Mouse (Mus musculus): ENCODE measurements at regions not wholly inside any gene's neighbourhood (a gene's known extent, or its start where the extent isn't known, plus 50 kb on each side); places are given as distances from the start of the nearest gene placed in this dataset.

GRCm38 (mm10) chr2:137329995-137330394 lies 213.6 kb upstream of the Jag1 start:
- Histone ChIP-seq H3K4me3 (ENCODE audit: insufficient read depth in 1 of 2, low read depth in 1 of 2, low read length in 2 of 2, poor library complexity in 1 of 2, severe bottlenecking in 1 of 2) (no peak overlapping the region), H3K4me1 (ENCODE audit: control insufficient read depth in 2 of 2, insufficient read depth in 2 of 2, low read length in 2 of 2, poor library complexity in 1 of 2) (no peaks in the 10 kb centered on the region), H3K36me3 (ENCODE audit: control insufficient read depth, insufficient read depth, low read length, poor library complexity, severe bottlenecking) (no peaks in the 10 kb centered on the region), H3K9ac (ENCODE audit: insufficient read depth, low read depth, low read length, poor library complexity, severe bottlenecking) (no peak overlapping the region), H3K27ac (ENCODE audit: insufficient read depth, low read depth, low read length, poor library complexity, severe bottlenecking) (no peak overlapping the region), H3K9me3 (ENCODE audit: control insufficient read depth, insufficient read depth, low read depth, low read length) (no peaks in the 10 kb centered on the region)
- no peak for DNase-seq (ENCODE audit: low read depth, low spot score)
- TF ChIP-seq MAFK (IDR thresholded peaks at IDR 0.05; ENCODE audit: insufficient read depth, low read depth, low read length): no peak
- TF ChIP-seq HCFC1 (IDR thresholded peaks at IDR 0.05; ENCODE audit: borderline replicate concordance, insufficient read depth, low read length): no peak
- TF ChIP-seq CHD2 (IDR thresholded peaks at IDR 0.05; ENCODE audit: low read depth, low read length): no peak
- no peak for TF ChIP-seq ZNF384 (IDR thresholded peaks at IDR 0.05; ENCODE audit: low read depth, low read length)
- TF ChIP-seq ZC3H11A (IDR thresholded peaks at IDR 0.05; ENCODE audit: borderline replicate concordance, low read depth, low read length): no peak
- in situ Hi-C loops (cut with MboI; ENCODE audit: low sequenced_read_pairs in 2 of 2, unreplicated experiment in 2 of 2): no loop called here

- Histone ChIP-seq H3K9me3 (ENCODE audit: control insufficient read depth, insufficient read depth, low read depth, low read length) (no peaks in the 10 kb centered on the region), H3K9ac (ENCODE audit: insufficient read depth, low read depth, low read length, poor library complexity, severe bottlenecking) (no peak overlapping the region), H3K27ac (ENCODE audit: insufficient read depth, low read depth, low read length, poor library complexity, severe bottlenecking) (no peak overlapping the region), H3K4me3 (ENCODE audit: insufficient read depth in 1 of 2, low read depth in 1 of 2, low read length in 2 of 2, poor library complexity in 1 of 2, severe bottlenecking in 1 of 2) (no peak overlapping the region), H3K36me3 (ENCODE audit: control insufficient read depth, insufficient read depth, low read length, poor library complexity, severe bottlenecking) (no peaks in the 10 kb centered on the region), H3K4me1 (ENCODE audit: control insufficient read depth in 2 of 2, insufficient read depth in 2 of 2, low read length in 2 of 2, poor library complexity in 1 of 2) (no peaks in the 10 kb centered on the region)
- DNase-seq (ENCODE audit: low read depth, low spot score): no peak
- TF ChIP-seq MAFK (IDR thresholded peaks at IDR 0.05; ENCODE audit: insufficient read depth, low read depth, low read length): no peak
- no peak for TF ChIP-seq HCFC1 (IDR thresholded peaks at IDR 0.05; ENCODE audit: borderline replicate concordance, insufficient read depth, low read length)
- no peak for TF ChIP-seq ZNF384 (IDR thresholded peaks at IDR 0.05; ENCODE audit: low read depth, low read length)
- in situ Hi-C loops (cut with MboI; ENCODE audit: low sequenced_read_pairs in 2 of 2, unreplicated experiment in 2 of 2): no loop called here
Measured at GRCm38 (mm10) chr2:137323445-137323844, 207.0 kb upstream of the Jag1 start.

GRCm38 (mm10) chr2:137310511-137310910 lies 194.1 kb upstream of the Jag1 start:
- DNase-seq (ENCODE audit: low read depth, low spot score): no peak
- Histone ChIP-seq H3K9ac (ENCODE audit: insufficient read depth, low read depth, low read length, poor library complexity, severe bottlenecking) (no peak overlapping the region), H3K4me1 (ENCODE audit: control insufficient read depth in 2 of 2, insufficient read depth in 2 of 2, low read length in 2 of 2, poor library complexity in 1 of 2) (no peaks in the 10 kb centered on the region), H3K4me3 (ENCODE audit: insufficient read depth in 1 of 2, low read depth in 1 of 2, low read length in 2 of 2, poor library complexity in 1 of 2, severe bottlenecking in 1 of 2) (no peak overlapping the region), H3K9me3 (ENCODE audit: control insufficient read depth, insufficient read depth, low read depth, low read length) (no peaks in the 10 kb centered on the region), H3K36me3 (ENCODE audit: control insufficient read depth, insufficient read depth, low read length, poor library complexity, severe bottlenecking) (no peaks in the 10 kb centered on the region), H3K27ac (ENCODE audit: insufficient read depth, low read depth, low read length, poor library complexity, severe bottlenecking) (no peak overlapping the region)
- in situ Hi-C loops (cut with MboI; ENCODE audit: low sequenced_read_pairs in 2 of 2, unreplicated experiment in 2 of 2): no loop called here
- TF ChIP-seq CHD2 (IDR thresholded peaks at IDR 0.05; ENCODE audit: low read depth, low read length) (no peak), MAFK (IDR thresholded peaks at IDR 0.05; ENCODE audit: insufficient read depth, low read depth, low read length) (no peak), HCFC1 (IDR thresholded peaks at IDR 0.05; ENCODE audit: borderline replicate concordance, insufficient read depth, low read length) (no peak), ZC3H11A (IDR thresholded peaks at IDR 0.05; ENCODE audit: borderline replicate concordance, low read depth, low read length) (no peak), ZNF384 (IDR thresholded peaks at IDR 0.05; ENCODE audit: low read depth, low read length) (no peak)

GRCm38 (mm10) chr2:137308116-137308515 lies 191.7 kb upstream of the Jag1 start:
- in situ Hi-C loops (cut with MboI; ENCODE audit: low sequenced_read_pairs in 2 of 2, unreplicated experiment in 2 of 2): no loop called here
- H3K4me3 ChIP-seq (ENCODE audit: insufficient read depth in 1 of 2, low read depth in 1 of 2, low read length in 2 of 2, poor library complexity in 1 of 2, severe bottlenecking in 1 of 2): no peak overlapping the region
- no peak for DNase-seq (ENCODE audit: low read depth, low spot score)

More at GRCm38 (mm10) chr2:137308116-137308515, 191.7 kb upstream of the Jag1 start:
- Histone ChIP-seq H3K36me3 (ENCODE audit: control insufficient read depth, insufficient read depth, low read length, poor library complexity, severe bottlenecking) (no peaks in the 10 kb centered on the region), H3K27ac (ENCODE audit: insufficient read depth, low read depth, low read length, poor library complexity, severe bottlenecking) (no peak overlapping the region), H3K4me1 (ENCODE audit: control insufficient read depth in 2 of 2, insufficient read depth in 2 of 2, low read length in 2 of 2, poor library complexity in 1 of 2) (no peaks in the 10 kb centered on the region), H3K9me3 (ENCODE audit: control insufficient read depth, insufficient read depth, low read depth, low read length) (no peaks in the 10 kb centered on the region), H3K9ac (ENCODE audit: insufficient read depth, low read depth, low read length, poor library complexity, severe bottlenecking) (no peak overlapping the region)
- no peak for TF ChIP-seq ZNF384 (IDR thresholded peaks at IDR 0.05; ENCODE audit: low read depth, low read length)
- TF ChIP-seq MAFK (IDR thresholded peaks at IDR 0.05; ENCODE audit: insufficient read depth, low read depth, low read length): no peak
- no peak for TF ChIP-seq HCFC1 (IDR thresholded peaks at IDR 0.05; ENCODE audit: borderline replicate concordance, insufficient read depth, low read length)
- no peak for TF ChIP-seq ZC3H11A (IDR thresholded peaks at IDR 0.05; ENCODE audit: borderline replicate concordance, low read depth, low read length)
- no peak for TF ChIP-seq CHD2 (IDR thresholded peaks at IDR 0.05; ENCODE audit: low read depth, low read length)

All from ES-E14 (cell line).